Mouse (Mus musculus) adrenal gland, postnatal 14 days (tissue): Measurements from ENCODE around the gene Vmn1r43. TPM values are rescaled to one million over a fixed set of nuclear protein-coding genes. Genes with fewer than 3 reads are reported as not detected.
"Not testable (repeated sequence)": the region's sequence is repeated elsewhere in the genome, so short reads cannot be mapped to it uniquely, and the experiment has no call there.

Experiments
- DNase-seq: peaks from one replicate; pipeline ENCODE4 v3.0.0; 2021; ENCODE audit warnings: mixed read lengths
- long read RNA-seq, 2 experiments: library from polyadenylated mRNA; stranded (forward); transcript quantifications; one replicate each; pipeline ENCODE4 v2.0.0; 2021
- total RNA-seq: library from RNA; stranded (reverse); gene quantifications from 2 replicates; pipeline ENCODE4 v1.2.3, GENCODE M21; 2021

Vmn1r43 gene
- not detected in 2 replicates for total RNA-seq
- long read RNA-seq, experiment 1 = 0 reads
- long read RNA-seq, experiment 2 = 0 reads

DNA sequence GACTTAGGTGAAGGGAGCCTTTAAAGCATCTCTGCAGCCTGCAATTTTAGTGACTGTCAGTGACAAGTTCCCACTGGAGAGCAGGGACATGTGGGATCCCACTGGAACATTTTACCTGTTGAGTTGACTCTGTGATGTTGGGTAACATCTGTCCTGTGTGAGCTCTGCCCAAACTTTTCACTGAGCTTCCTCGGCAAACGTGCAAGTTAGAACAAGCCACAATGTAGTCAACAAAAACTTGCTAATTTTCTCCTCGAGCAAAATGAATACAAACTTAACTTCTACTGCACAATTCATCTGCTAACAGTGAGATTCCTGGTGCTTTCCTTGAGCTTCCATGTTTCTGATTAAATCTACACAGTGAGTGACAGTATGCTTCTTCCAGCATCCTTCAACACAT is at the start of gene Vmn1r43, which contains the start of gene Vmn1r42:
Vmn1r43 (minus strand) TSS at position 101 of the 400 bp plus-strand sequence.
Vmn1r42 (minus strand) TSS at position 101 of the 400 bp plus-strand sequence.
- DNase-seq = not testable (repeated sequence)

DNA sequence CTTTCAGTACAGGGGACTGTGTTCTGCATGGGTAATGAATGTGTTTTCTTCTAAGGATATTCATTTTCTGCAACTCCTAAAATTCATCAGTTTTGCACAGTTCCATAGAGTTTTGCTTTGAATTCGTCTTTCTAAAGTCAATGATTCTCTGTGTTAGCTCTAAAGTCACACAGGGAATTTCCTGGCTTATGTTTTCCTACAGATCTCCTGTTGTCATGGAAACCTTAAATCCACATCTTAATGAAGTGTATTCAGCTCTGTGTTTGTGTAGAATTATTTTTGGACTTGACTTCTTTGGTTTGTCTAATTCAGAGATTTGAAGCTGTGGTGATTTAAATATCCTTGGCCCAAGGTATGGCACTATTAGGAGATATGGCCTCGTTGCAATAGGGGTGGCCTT is 7.6 kb upstream of the Vmn1r43 start:
- no peak for DNase-seq

DNA sequence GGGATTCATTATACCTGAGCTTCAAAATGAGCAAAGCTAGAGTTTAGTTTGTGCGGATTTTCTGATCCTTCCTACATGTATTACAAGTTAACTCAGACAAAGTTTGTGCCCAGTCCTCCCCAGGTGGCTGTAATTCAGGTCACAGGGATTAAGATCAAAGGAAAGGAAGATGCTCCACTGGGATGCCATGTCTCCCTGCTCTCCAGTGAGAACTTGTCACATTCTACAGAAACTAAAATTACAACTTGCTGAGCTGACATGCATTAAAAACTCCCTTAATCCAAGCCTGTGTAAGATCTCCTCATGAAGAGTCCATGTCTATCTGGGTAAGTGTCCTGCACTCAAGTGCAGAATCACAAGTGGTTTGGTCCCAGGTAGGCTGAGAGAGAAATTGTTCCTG is 7.1 kb upstream of the Vmn1r43 start, which contains the start of gene Vmn1r44:
Vmn1r44 (plus strand) TSS at position 301 of the 400 bp plus-strand sequence.
- DNase-seq = no peak

DNA sequence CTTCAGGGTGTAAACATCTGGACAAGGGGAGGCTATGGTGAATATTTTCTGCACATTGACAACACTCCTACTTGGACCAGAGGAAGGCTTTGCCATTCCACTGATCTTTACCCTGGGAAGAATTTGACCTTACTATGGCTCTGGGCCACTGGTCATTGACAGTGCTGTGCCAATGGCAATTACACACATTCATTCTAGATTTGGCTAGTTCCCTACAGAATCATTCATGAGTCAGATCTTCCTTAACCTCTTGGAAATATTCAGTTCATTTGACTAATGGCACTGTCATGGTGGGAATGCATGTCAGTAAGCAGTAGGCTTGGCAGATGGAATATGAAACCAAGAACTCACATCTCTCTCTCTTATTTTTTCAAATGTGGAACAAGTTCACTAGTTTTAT is 4.7 kb upstream of the Vmn1r43 start:
- DNase-seq = no peak

DNA sequence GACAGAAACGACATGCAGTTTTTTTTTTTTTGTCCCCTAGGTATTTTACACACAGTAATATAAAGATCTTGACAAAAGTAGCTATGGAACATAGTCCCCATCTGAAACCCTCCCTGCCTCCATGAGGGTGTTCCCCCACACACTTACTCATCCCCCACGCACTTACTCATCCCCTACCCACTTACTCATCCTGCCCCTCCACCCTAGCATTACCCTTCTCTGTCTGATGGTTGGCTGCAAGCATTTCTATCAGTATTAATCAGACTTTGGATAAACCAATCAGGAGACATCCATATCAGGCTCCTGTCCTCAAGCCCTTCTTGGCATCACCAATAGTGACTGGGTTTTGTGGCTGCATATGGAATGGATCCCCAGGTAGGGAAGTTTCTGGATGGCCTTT is 750 bp upstream of the Vmn1r43 start:
- DNase-seq = no peak

DNA sequence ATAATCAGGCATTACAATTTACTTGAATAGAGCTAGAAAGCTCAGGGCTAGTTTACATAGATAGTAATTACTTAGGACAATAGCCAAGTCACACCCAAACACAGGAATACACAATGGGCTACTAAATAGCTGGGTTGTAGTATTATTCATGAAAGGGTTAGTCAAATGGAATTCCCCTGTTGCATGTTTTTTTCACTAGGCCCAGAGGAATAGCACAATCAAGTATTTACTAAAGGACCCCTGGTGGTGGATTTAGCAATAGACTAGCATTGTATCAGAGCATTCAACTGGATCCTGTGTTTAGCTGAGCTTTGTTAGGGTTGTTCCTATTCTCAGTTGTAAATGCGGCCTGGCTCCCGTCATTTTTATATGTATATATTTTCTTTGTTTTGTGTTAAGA is 8.2 kb downstream of the Vmn1r43 start:
- DNase-seq = no peak

DNA sequence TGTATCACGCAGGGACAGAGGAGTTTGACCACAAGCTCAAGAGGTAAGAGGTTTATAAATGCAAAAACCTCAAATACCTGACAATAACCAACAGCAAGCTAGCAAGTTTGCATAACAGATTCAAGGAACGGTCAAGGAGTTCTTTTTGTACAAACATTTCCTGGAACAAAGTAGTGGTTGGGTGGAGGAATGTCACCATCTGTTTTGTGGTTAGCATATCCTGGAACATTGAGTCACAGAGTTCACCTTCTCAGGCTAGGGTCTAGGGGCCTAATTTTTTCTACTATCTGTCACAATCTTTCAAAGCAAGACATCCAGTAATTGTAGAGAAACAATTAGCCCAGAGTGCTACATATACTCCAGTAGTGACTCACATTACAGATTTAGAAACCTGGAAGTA is 8.9 kb downstream of the Vmn1r43 start:
- no peak for DNase-seq

DNA sequence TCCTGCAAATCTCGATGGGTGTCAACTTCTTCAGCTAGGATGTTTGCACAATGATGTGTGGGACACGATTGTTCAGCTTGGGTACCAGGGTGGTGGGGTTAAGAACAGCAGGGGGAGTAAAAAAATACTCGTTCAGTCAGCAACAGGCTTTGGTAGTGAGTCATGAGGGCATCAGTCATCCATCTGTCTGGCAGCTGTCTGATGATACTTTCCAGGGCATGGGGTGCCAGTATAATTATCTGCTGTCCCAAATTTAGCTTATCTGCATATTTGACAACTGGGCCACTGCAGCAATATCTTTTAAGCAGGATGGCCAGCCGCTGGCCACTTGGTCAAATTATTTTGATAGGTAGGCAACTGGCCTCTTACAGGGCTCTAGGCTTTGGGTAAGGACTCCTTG is 12.4 kb downstream of the Vmn1r43 start:
- DNase-seq = no peak

DNA sequence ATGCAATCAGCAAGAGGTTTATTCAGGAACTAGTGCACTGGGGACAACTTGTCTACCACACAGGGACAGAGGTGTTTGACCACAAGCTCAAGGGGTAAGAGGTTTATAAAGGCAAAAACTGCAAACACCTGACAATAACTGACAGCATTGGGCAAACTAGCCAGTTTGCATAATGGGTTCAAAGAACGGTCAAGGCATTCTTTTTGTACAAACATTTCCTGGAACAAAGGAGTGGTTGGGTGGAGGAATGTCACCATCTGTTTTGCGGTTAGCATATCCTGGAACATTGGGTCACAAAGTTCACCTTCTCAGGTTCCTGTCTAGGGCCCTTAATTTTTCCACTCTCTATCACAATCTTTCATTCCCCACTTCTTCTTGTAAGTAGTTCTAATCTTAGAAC is 16.4 kb downstream of the Vmn1r43 start:
- DNase-seq = no peak

DNA sequence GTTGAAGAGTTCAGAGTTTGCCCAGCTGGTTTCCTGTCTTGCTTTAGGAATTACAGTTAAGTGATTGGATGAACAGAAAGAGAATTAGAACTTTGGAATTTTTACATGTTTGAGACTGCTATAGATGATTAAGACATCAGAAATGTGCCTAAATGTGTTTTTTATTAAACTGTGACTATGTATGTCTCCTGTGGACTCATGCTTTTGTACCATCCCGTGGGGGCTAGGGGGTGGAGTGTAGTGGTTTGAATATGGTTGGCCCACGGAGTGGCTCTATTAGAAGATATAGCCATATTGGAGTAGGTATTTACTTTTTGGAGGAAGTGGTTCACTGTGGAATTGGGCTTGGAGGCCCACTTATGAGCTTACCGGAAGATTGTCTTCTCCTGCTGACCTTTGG is 18.7 kb downstream of the Vmn1r43 start:
- DNase-seq = no peak

Other genes starting within 250 kb of the Vmn1r43 start
- 11.1 and 12.7 TPM in 2 replicates for gene Txnrd3, start 232.4 kb downstream of the Vmn1r43 start, total RNA-seq
- gene Vmn1r40, start 168.9 kb downstream of the Vmn1r43 start, total RNA-seq = not detected in 2 replicates
- gene Vmn1r41, start 135.6 kb downstream of the Vmn1r43 start, total RNA-seq = not detected in 2 replicates
- not detected in 2 replicates for gene Vmn1r42, start within 50 bp of the Vmn1r43 start, total RNA-seq
- gene Vmn1r44, start 7.2 kb upstream of the Vmn1r43 start, total RNA-seq = not detected in 2 replicates
- gene Vmn1r45, start 64.2 kb upstream of the Vmn1r43 start, total RNA-seq = not detected in 2 replicates
- gene Vmn1r46, start 92.9 kb upstream of the Vmn1r43 start, total RNA-seq = not detected in 2 replicates
- gene Vmn1r47, start 139.7 kb upstream of the Vmn1r43 start, total RNA-seq = not detected in 2 replicates
- gene Vmn1r48, start 160.4 kb upstream of the Vmn1r43 start, total RNA-seq = not detected in 2 replicates
- not detected in 2 replicates for gene Vmn1r49, start 202.1 kb upstream of the Vmn1r43 start, total RNA-seq
- not detected in 2 replicates for gene Vmn1r50, start 225.0 kb upstream of the Vmn1r43 start, total RNA-seq
- gene Vmn1r51, start 246.2 kb upstream of the Vmn1r43 start, total RNA-seq = not detected in 2 replicates